Mouse (Mus musculus): Measurements from ENCODE around the gene Tbck.

GRCm38 (mm10) chr3:132854271-132854670, 170.3 kb downstream of the Tbck start:
- TF ChIP-seq POLR2A (IDR thresholded peaks at IDR 0.05; ENCODE audit: borderline replicate concordance, low read depth, low read length) (no peak), CTCF (IDR thresholded peaks at IDR 0.05; ENCODE audit: low read depth, low read length) (no peak)
